Mouse (Mus musculus) midbrain, embryonic 10.5 days (tissue): ENCODE data around the gene Ube4b. TPM values are rescaled to one million over a fixed set of nuclear protein-coding genes. Genes with fewer than 3 reads are reported as not detected.

ENCODE experiments used
- DNase-seq: peaks from one replicate; pipeline ENCODE4 v3.0.0-alpha.2; 2017; ENCODE audit warnings: low spot score
- H3K27ac ChIP-seq: fragments of 300-500 bp; sonication (generic); replicated peaks from 2 replicates; pipeline ENCODE4 v1.5.1; 2016; ENCODE audit warnings: mild to moderate bottlenecking
- H3K27me3 ChIP-seq: fragments of 300-500 bp; sonication (generic); 2 replicates; pipeline ENCODE4 v1.6.1; 2016; ENCODE audit warnings: low read depth, mild to moderate bottlenecking; ENCODE audit not compliant: poor library complexity, severe bottlenecking
- H3K36me3 ChIP-seq: fragments of 300-500 bp; sonication (generic); 2 replicates; pipeline ENCODE4 v1.6.1; 2016; ENCODE audit warnings: mild to moderate bottlenecking, moderate library complexity
- H3K4me1 ChIP-seq: fragments of 300-500 bp; sonication (generic); 2 replicates; pipeline ENCODE4 v1.6.1; 2016
- H3K4me3 ChIP-seq: fragments of 300-500 bp; sonication (generic); 2 replicates; pipeline ENCODE4 v1.5.1; 2016; ENCODE audit warnings: mild to moderate bottlenecking, moderate library complexity
- H3K9me3 ChIP-seq: fragments of 300-500 bp; sonication (generic); replicated peaks from 2 replicates; pipeline ENCODE4 v1.6.1; 2016; ENCODE audit warnings: mild to moderate bottlenecking
- WGBS: fragments of 180-500 bp; shearing (Covaris S2); methylation state at CpG from one replicate; pipeline ENCODE4 v1.1.7; 2016; 5-methylcytosine and 5-hydroxymethylcytosine counted together
- polyA plus RNA-seq: library from polyadenylated mRNA; unstranded; fragments of >200 nt; fragmentation: Nextera tagmentation; extraction: Ambion mirVana; gene quantifications from 2 replicates; pipeline ENCODE4 v1.2.1, GENCODE M21; 2016

Ube4b gene
- polyA plus RNA-seq, 1 experiment from 2014 or later = 56.2 TPM

- 75% methylated on average over 4 of the region's 4 CpGs for WGBS
- H3K36me3 ChIP-seq = peaks cover 7% of the 10 kb centered on the region
- DNase-seq = no peak
- H3K27ac ChIP-seq = no peak overlapping the region
- H3K4me1 ChIP-seq = peaks cover 10% of the 10 kb centered on the region; the same call in 1 of the 2 replicates
- H3K9me3 ChIP-seq = no peaks in the 10 kb centered on the region
- no peaks in the 10 kb centered on the region for H3K27me3 ChIP-seq
- no peak overlapping the region for H3K4me3 ChIP-seq
Measured at GRCm38 (mm10) chr4:149322286-149322685, 104.3 kb downstream of the Ube4b start.

DNA sequence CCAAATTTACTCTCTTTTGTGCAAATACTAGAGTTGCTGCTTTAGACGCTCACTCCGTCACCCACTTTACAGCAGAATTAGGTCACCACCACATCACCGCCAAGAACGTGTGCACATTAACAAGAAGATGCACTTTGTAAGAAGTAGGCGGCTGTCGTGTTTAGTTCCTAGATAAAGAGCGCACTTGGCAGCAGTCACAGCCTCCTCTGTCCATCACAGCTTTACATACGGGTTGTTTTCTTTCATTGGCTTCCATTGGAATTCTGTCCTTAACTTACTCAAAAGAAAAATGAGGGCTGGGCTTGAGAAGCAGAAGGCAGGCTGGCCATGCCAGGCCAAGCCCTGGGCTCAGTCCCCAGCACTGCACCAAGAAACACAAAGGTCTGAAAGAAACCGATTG is 107.5 kb downstream of the Ube4b start:
- no peaks in the 10 kb centered on the region for H3K9me3 ChIP-seq
- H3K27me3 ChIP-seq = no peaks in the 10 kb centered on the region
- H3K36me3 ChIP-seq = no peaks in the 10 kb centered on the region
- DNase-seq = no peak
- H3K4me3 ChIP-seq = no peak overlapping the region
- 88% methylated on average over 9 of the region's 9 CpGs for WGBS
- H3K4me1 ChIP-seq = peaks cover 10% of the 10 kb centered on the region; the same call in 1 of the 2 replicates
- H3K27ac ChIP-seq = no peak overlapping the region

DNA sequence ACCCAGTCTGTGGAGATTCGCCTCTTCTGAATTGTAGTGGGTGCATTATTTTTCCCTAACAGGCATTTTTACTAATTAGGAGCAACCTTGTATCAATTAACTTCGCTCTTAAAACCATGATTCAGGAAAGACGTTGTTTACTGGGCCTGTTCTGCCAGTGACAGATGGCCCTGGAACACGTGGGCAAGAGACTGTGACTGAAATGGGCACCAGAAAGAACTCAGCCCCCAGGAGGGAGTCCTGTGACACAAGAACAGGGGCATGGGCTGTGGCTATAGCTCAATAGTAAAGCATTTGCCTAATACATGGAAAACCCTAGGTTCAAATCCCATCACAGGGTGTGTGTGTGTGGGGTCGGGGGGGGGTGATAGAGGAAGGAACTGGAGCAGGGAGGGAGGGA is 109.2 kb downstream of the Ube4b start:
- peaks cover 7% of the 10 kb centered on the region; the same call in 1 of the 2 replicates for H3K4me1 ChIP-seq
- WGBS = 76% methylated on average over 5 of the region's 5 CpGs
- no peak overlapping the region for H3K4me3 ChIP-seq
- H3K27ac ChIP-seq = no peak overlapping the region
- no peaks in the 10 kb centered on the region for H3K9me3 ChIP-seq
- no peaks in the 10 kb centered on the region for H3K27me3 ChIP-seq
- H3K36me3 ChIP-seq = no peaks in the 10 kb centered on the region
- no peak for DNase-seq

DNA sequence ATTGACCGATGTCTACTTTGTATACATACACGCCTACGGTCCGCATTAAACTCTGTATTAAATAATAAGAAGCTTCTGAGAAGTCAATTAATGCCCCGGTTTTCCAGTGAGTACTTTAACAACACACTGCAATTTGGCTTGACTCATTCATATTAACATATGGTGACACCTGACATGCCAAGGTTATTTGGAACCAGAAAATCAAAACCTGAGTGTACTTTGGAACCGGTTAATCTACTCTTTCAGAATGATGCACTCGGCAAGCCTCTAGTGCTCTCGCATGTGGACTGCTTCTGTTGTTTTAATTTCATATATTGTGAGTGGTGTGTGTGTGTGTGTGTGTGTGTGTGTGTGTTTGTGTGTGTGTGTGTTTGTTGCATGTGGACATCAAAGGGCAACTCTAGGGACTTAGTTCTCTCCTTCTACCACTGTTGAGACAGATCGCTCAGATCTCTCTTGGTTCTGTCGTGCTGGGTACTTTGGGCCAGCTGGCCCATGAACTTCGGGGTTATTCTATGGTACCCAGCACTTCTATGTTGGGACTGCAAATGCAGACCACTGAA is 112.2 kb downstream of the Ube4b start:
- H3K27ac ChIP-seq = no peak overlapping the region
- DNase-seq = no peak
- no peak overlapping the region for H3K4me3 ChIP-seq
- no peaks in the 10 kb centered on the region for H3K9me3 ChIP-seq
- WGBS = 93% methylated on average over 11 of the region's 11 CpGs
- H3K36me3 ChIP-seq = no peaks in the 10 kb centered on the region
- H3K4me1 ChIP-seq = peaks cover 5% of the 10 kb centered on the region
- 0 out of 2 replicates have a peak, but pooled peaks cover under 1% of the 10 kb centered on the region for H3K27me3 ChIP-seq

DNA sequence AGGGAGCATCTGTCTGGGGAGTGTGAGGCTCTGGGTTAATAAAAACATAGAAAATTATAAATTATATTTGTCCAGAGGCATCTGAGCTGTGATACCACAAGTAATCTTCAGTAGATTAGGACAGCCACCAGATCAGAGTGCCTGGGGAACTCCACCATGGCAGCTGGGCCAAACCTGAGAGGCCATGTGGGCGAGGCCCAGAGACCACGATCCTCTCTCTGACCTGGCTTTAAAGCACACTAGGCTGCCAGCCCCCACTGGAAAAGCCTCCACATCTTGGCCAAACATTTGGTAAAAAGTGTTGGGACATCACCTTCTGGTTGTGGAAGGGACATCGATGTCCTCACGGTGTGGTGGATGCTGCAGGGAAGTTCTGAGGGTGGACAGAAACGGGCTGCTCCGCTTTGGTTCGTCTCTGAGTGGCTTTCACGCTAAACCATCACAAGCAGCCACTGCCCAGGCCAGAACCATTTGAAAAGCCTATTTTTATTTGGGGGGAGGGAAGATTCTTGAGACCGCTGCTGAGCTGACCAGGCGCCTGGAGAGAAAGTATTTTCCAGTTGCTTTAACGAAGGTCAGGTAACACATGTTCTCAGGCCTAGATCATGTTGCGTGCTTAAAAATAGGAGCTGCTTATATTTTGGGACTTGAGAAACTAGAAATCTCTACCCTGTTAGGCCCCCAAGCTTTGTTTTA is 112.8 kb downstream of the Ube4b start:
- 86% methylated on average over 12 of the region's 12 CpGs for WGBS

DNA sequence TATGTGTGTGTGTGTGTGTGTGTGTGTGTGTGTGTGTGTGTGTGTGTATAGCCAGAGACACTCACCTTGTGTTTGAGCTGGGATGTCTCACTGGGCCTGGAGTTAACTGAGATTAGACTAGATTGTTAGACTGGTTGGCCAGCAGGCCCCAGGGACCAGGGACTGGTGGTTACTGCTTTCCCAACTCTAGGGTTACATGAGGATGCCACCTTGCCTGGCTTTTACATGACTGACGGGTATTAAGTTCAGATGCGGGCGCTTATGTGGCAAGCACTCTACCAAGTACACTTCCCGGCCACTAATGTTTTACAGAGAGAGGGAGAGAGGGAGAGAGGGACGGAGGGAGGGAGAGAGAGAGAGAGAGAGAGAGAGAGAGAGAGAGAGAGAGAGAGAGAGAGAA is 114.6 kb downstream of the Ube4b start:
- 0 out of 2 replicates have a peak, but pooled peaks cover 5% of the 10 kb centered on the region for H3K27me3 ChIP-seq
- 82% methylated on average over 5 of the region's 5 CpGs for WGBS

More for the DNA sequence above, 112.8 kb downstream of the Ube4b start:
- Histone ChIP-seq H3K4me3 (no peak overlapping the region), H3K27me3 (0 out of 2 replicates have a peak, but pooled peaks cover 5% of the 10 kb centered on the region), H3K4me1 (peaks cover 12% of the 10 kb centered on the region), H3K27ac (no peak overlapping the region), H3K9me3 (no peaks in the 10 kb centered on the region), H3K36me3 (no peaks in the 10 kb centered on the region)
- no peak for DNase-seq

DNA sequence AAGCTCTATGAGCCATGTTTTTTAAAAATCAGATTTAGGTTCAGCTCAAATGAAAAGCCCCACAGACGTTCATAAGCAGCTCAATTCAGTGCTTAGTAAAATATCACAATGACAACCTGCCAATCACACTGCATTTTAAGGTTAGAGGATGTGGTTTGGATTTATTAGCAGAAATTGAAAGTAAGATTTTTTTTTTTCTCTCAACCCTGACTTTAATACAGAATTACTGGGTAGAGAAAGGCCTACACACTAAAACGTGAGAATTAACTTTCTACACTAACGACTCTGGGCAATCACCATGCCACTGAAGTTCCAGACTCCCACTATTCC is 118.1 kb downstream of the Ube4b start:
- H3K36me3 ChIP-seq = no peaks in the 10 kb centered on the region
- DNase-seq = no peak
- WGBS = 48% methylated on average over 3 of the region's 3 CpGs
- 0 out of 2 replicates have a peak, but pooled peaks cover 5% of the 10 kb centered on the region for H3K27me3 ChIP-seq
- peaks cover 43% of the 10 kb centered on the region for H3K4me1 ChIP-seq
- no peaks in the 10 kb centered on the region for H3K9me3 ChIP-seq
- H3K27ac ChIP-seq = peak overlapping the region; percentile 97
- H3K4me3 ChIP-seq = peak overlapping the region; percentile 80

More for the DNA sequence above, 114.6 kb downstream of the Ube4b start:
- no peak overlapping the region for H3K27ac ChIP-seq
- H3K36me3 ChIP-seq = no peaks in the 10 kb centered on the region
- no peak for DNase-seq
- H3K4me3 ChIP-seq = no peak overlapping the region
- peaks cover 12% of the 10 kb centered on the region for H3K4me1 ChIP-seq
- no peaks in the 10 kb centered on the region for H3K9me3 ChIP-seq

DNA sequence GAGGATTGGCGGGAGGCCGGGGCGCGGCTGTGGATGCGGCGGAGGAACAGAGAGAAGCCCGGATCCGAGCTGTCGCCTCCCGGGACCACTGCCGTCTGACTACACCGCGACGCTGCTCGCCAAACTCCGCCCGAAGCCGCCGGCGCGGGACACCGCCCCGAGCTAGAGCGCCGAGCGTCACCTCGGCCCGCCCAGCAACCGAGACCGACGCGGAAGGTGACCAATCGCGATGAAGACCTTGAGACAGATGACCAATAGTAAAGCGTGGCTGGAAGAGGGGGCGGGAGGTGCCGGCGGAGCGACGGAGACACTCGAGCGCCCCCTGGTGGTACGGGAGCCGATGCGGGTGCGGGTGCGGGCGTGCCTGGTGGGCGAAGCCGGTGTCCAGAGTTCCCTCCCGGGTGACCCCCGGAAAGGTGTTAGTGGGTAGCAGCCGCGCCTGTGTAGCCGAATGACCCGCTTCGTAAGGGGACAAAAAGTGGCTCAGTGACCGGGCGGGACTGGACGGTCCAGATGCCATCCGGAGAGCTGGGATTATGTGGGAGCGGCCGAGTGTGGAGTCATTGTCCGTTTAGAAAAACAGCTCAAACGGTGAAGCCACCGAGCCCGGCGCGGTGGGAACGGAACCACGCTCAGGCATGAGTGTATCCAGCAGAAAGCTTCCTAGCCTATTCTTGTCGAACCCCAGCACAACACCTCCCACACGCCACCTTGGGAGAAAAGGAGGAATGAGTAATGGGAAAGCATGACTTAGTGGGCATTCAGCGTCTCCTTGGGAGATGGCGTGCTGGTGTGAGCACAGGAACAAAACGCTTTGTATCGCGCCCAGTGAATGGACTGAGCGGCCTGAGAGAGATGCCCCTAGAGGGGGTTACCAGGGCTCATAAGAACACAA is 118.7 kb downstream of the Ube4b start, which contains the start of gene Kif1b:
TSS of gene Kif1b (minus strand) at position 98 of the 895 bp plus-strand sequence.
- Histone ChIP-seq H3K9me3 (no peaks in the 10 kb centered on the region), H3K4me3 (peak within 1 kb of the TSS; percentile 80), H3K27ac (peak within 1 kb of the TSS; percentile 97), H3K27me3 (0 out of 2 replicates have a peak, but pooled peaks cover 5% of the 10 kb centered on the region), H3K4me1 (peaks cover 49% of the 10 kb centered on the region), H3K36me3 (no peaks in the 10 kb centered on the region)
- under 1% methylated on average over 79 of the region's 79 CpGs for WGBS
- DNase-seq = peak; percentile 99

GRCm38 (mm10) chr4:149306712-149307595 is 119.6 kb downstream of the Ube4b start:
- H3K27ac ChIP-seq = peak overlapping the region; percentile 97
- under 1% methylated on average over 81 of the region's 83 CpGs for WGBS
- H3K9me3 ChIP-seq = no peaks in the 10 kb centered on the region
- peak; percentile 70 for DNase-seq
- no peaks in the 10 kb centered on the region for H3K36me3 ChIP-seq
- H3K4me1 ChIP-seq = peaks cover 58% of the 10 kb centered on the region
- H3K4me3 ChIP-seq = peak overlapping the region; percentile 80
- H3K27me3 ChIP-seq = 0 out of 2 replicates have a peak, but pooled peaks cover 5% of the 10 kb centered on the region

DNA sequence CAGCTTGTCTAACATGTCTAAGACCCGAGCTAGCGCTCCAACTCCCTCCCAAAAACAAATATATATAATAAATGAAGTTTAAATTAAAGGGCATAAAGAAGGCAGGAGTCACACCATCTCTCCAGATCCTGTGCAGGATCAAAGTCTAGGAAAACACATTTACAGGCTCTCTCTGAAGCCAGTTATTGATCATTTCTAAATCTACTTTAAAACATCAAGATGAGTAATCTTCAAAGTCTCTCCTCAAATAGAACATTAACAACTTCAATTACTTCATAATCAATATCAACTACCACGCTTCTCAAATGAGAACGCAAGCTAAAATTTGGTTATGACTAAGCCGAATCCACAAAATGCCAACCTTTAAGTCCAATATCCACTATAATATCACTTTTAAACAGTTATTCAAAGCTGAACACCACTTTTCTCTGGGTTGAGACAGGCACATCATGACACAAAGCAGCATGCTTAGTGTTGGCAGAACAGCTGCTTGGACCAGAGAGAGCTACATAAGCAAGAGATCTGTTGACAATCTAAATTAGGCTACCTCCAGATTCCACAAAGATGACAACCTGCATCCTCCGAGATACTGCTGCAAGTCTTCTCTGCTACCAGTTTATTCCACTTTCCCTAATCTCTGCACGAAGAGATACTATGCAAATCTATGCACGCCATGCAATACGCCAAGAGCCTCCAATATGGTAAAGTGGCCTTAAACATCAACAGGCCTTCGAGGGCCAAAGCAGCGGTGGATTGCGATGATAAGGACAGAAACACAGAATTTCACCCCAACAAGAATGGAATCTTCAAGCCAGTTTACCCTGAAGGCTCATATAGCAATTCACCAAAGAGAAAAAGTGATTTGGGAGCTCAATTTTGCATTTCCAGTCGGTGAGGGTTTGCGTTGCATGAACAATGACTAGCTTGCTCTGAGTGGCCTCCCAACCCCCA is 120.5 kb downstream of the Ube4b start:
- H3K9me3 ChIP-seq = no peaks in the 10 kb centered on the region
- H3K27ac ChIP-seq = peak overlapping the region; percentile 97
- H3K4me1 ChIP-seq = peaks cover 67% of the 10 kb centered on the region
- peak overlapping the region; percentile 80 for H3K4me3 ChIP-seq
- H3K36me3 ChIP-seq = no peaks in the 10 kb centered on the region
- 42% methylated on average over 14 of the region's 14 CpGs for WGBS
- 0 out of 2 replicates have a peak, but pooled peaks cover 5% of the 10 kb centered on the region for H3K27me3 ChIP-seq
- no peak for DNase-seq

- Histone ChIP-seq H3K27me3 (0 out of 2 replicates have a peak, but pooled peaks cover 5% of the 10 kb centered on the region), H3K9me3 (no peaks in the 10 kb centered on the region), H3K36me3 (no peaks in the 10 kb centered on the region), H3K27ac (no peak overlapping the region), H3K4me1 (peaks cover 68% of the 10 kb centered on the region), H3K4me3 (no peak overlapping the region)
- DNase-seq = no peak
- WGBS = 94% methylated on average over 1 of the region's 1 CpGs
Measured at GRCm38 (mm10) chr4:149304466-149304865, 122.1 kb downstream of the Ube4b start.
